Mouse (Mus musculus): ENCODE measurements around the gene Gm26661. TPM values are rescaled to one million over a fixed set of nuclear protein-coding genes. Genes with fewer than 3 reads are reported as not detected.

The Gm26661 gene
- polyA plus RNA-seq, 1 experiment from 2014 or later, result not detected

- H3K36me3 ChIP-seq (ENCODE audit: control insufficient read depth, insufficient read depth, low read length), result no peaks in the 10 kb centered on the region
- H3K9me3 ChIP-seq (ENCODE audit: control insufficient read depth, low read length), result no peaks in the 10 kb centered on the region
- H3K27me3 ChIP-seq (ENCODE audit: control insufficient read depth, insufficient read depth, low read length), result no peaks in the 10 kb centered on the region
- H3K9ac ChIP-seq (ENCODE audit: low read length), result peak overlapping the region; percentile 37
- peak overlapping the region; percentile 68 for H3K4me2 ChIP-seq (ENCODE audit: low read depth, low read length, severe bottlenecking)
- H3K4me1 ChIP-seq (replicated peaks; ENCODE audit: control insufficient read depth, insufficient read depth, low read length), result no peaks in the 10 kb centered on the region
- WGBS, result 16% methylated on average over 19 of the region's 19 CpGs
- ATAC-seq (replicated peaks; ENCODE audit: low FRiP score), result no peak; the same call in 1 of the 2 replicates
- DNase-seq (ENCODE audit: low spot score), result no peak
- peak overlapping the region; percentile 33 for H3K4me3 ChIP-seq (ENCODE audit: low read depth, low read length)
- H3K27ac ChIP-seq (ENCODE audit: low read depth, low read length), result no peak overlapping the region
Observed at GRCm38 (mm10) chr14:7791061-7791531, 291 bp upstream of the Gm26661 start.

- Histone ChIP-seq H3K27me3 (ENCODE audit: control insufficient read depth, insufficient read depth, low read length) (no peaks in the 10 kb centered on the region), H3K4me1 (replicated peaks; ENCODE audit: control insufficient read depth, insufficient read depth, low read length) (no peaks in the 10 kb centered on the region), H3K4me2 (ENCODE audit: low read depth, low read length, severe bottlenecking) (no peak overlapping the region), H3K9me3 (ENCODE audit: control insufficient read depth, low read length) (no peaks in the 10 kb centered on the region), H3K36me3 (ENCODE audit: control insufficient read depth, insufficient read depth, low read length) (no peaks in the 10 kb centered on the region), H3K27ac (ENCODE audit: low read depth, low read length) (no peak overlapping the region), H3K4me3 (ENCODE audit: low read depth, low read length) (no peak overlapping the region), H3K9ac (ENCODE audit: low read length) (no peak overlapping the region)
- 87% methylated on average over 4 of the region's 4 CpGs for WGBS
- no peak for DNase-seq (ENCODE audit: low spot score)
- ATAC-seq (replicated peaks; ENCODE audit: low FRiP score), result no peak
Observed at GRCm38 (mm10) chr14:7795961-7796360, 4.6 kb downstream of the Gm26661 start.

DNA sequence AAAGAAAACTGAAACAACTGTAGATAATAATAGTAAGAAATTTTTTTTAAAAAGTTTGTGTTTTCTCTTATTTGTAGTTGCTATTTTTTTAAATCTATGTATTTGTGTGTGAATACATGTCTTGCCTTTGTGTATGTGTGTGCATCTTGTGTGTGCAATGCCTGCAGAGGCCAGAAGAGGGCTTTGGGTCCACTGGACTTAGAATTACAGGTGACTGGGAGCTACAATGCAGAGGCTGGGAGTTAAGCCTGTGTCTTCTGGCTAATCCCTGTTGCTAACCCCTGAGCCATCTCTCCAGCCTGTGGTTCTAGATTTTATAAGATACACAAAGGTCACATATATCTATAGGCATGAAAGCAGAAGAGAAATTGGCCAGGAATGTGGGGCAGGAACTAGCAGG is 9.2 kb downstream of the Gm26661 start:
- Histone ChIP-seq H3K9ac (ENCODE audit: low read length) (no peak overlapping the region), H3K4me2 (ENCODE audit: low read depth, low read length, severe bottlenecking) (no peak overlapping the region), H3K27me3 (ENCODE audit: control insufficient read depth, insufficient read depth, low read length) (no peaks in the 10 kb centered on the region), H3K4me1 (replicated peaks; ENCODE audit: control insufficient read depth, insufficient read depth, low read length) (no peaks in the 10 kb centered on the region), H3K27ac (ENCODE audit: low read depth, low read length) (no peak overlapping the region), H3K9me3 (ENCODE audit: control insufficient read depth, low read length) (no peaks in the 10 kb centered on the region), H3K36me3 (ENCODE audit: control insufficient read depth, insufficient read depth, low read length) (no peaks in the 10 kb centered on the region), H3K4me3 (ENCODE audit: low read depth, low read length) (no peak overlapping the region)
- ATAC-seq (replicated peaks; ENCODE audit: low FRiP score) (no peak), DNase-seq (ENCODE audit: low spot score) (no peak)

DNA sequence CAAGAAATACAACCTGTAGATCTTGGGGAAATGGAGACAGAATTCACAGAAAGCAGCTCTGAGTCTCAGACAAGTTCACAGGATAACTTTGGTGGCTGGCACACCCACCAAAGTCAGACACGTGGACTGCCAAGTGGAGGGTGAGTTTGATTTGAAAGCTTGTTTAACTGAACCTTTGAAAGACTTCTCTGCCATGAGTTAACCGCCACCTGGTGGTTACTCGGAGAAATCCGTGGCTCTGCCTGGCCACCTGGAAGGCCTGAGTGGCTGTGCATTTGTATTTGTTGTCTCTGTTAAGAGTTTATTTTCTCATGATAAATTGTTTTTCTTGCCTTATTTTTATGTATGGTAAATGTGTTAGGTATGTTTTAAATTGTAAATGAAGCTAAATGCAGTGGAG is 10.4 kb downstream of the Gm26661 start:
- ATAC-seq (replicated peaks; ENCODE audit: low FRiP score) (no peak), DNase-seq (ENCODE audit: low spot score) (peak; percentile 72)
- Histone ChIP-seq H3K27ac (ENCODE audit: low read depth, low read length) (no peak overlapping the region), H3K4me2 (ENCODE audit: low read depth, low read length, severe bottlenecking) (no peak overlapping the region), H3K9ac (ENCODE audit: low read length) (no peak overlapping the region), H3K4me1 (replicated peaks; ENCODE audit: control insufficient read depth, insufficient read depth, low read length) (no peaks in the 10 kb centered on the region), H3K27me3 (ENCODE audit: control insufficient read depth, insufficient read depth, low read length) (no peaks in the 10 kb centered on the region), H3K4me3 (ENCODE audit: low read depth, low read length) (no peak overlapping the region), H3K9me3 (ENCODE audit: control insufficient read depth, low read length) (no peaks in the 10 kb centered on the region), H3K36me3 (ENCODE audit: control insufficient read depth, insufficient read depth, low read length) (no peaks in the 10 kb centered on the region)
- WGBS, result 12% methylated on average over 4 of the region's 4 CpGs

DNA sequence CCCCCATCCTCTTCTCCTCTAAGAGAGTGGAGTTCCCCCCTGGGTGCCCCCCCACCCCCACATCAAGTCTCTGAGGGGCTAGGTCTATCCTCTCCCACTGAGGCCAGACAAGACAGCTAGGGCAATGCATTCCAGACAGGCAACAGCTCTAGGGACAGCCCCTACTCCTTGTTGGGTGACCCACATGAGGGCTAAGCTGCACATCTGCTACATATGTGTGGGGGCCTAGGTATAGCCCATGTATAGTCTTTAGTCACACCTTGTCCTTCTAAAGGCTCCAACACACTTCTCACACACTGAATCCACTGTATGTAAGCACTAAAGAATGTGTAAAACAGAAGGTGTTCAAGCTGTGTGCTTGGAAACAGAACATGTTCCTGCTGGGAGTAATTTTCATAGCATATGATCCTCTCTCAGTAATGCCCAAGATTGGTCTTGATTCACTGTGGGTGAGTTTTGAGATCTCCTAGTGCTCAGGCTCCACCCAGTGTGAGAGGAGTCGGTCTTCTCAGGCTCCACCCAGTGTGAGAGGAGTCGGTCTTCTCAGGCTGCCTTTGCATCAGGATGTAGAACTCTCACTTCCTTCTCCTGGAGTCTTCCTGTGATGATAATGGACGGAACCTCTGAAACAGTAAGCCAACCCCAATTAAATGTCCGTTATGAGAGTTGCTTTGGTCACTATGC is 12.6 kb downstream of the Gm26661 start:
- Histone ChIP-seq H3K27ac (ENCODE audit: low read depth, low read length) (no peak overlapping the region), H3K4me1 (replicated peaks; ENCODE audit: control insufficient read depth, insufficient read depth, low read length) (no peaks in the 10 kb centered on the region), H3K36me3 (ENCODE audit: control insufficient read depth, insufficient read depth, low read length) (no peaks in the 10 kb centered on the region), H3K4me3 (ENCODE audit: low read depth, low read length) (no peak overlapping the region), H3K9me3 (ENCODE audit: control insufficient read depth, low read length) (no peaks in the 10 kb centered on the region), H3K9ac (ENCODE audit: low read length) (no peak overlapping the region), H3K27me3 (ENCODE audit: control insufficient read depth, insufficient read depth, low read length) (no peaks in the 10 kb centered on the region), H3K4me2 (ENCODE audit: low read depth, low read length, severe bottlenecking) (no peak overlapping the region)
- ATAC-seq (replicated peaks; ENCODE audit: low FRiP score), result no peak
- DNase-seq (ENCODE audit: low spot score), result no peak
- WGBS, result 72% methylated on average over 4 of the region's 4 CpGs

GRCm38 (mm10) chr14:7804558-7804905 is 13.1 kb downstream of the Gm26661 start:
- DNase-seq (ENCODE audit: low spot score) (no peak), ATAC-seq (replicated peaks; ENCODE audit: low FRiP score) (no peak)
- H3K27ac ChIP-seq (ENCODE audit: low read depth, low read length), result no peak overlapping the region
- H3K4me1 ChIP-seq (replicated peaks; ENCODE audit: control insufficient read depth, insufficient read depth, low read length), result no peaks in the 10 kb centered on the region
- no peak overlapping the region for H3K4me2 ChIP-seq (ENCODE audit: low read depth, low read length, severe bottlenecking)
- no peak overlapping the region for H3K9ac ChIP-seq (ENCODE audit: low read length)
- H3K36me3 ChIP-seq (ENCODE audit: control insufficient read depth, insufficient read depth, low read length), result no peaks in the 10 kb centered on the region
- H3K27me3 ChIP-seq (ENCODE audit: control insufficient read depth, insufficient read depth, low read length), result no peaks in the 10 kb centered on the region
- no peak overlapping the region for H3K4me3 ChIP-seq (ENCODE audit: low read depth, low read length)
- no peaks in the 10 kb centered on the region for H3K9me3 ChIP-seq (ENCODE audit: control insufficient read depth, low read length)
- WGBS, result 90% methylated on average over 2 of the region's 2 CpGs

DNA sequence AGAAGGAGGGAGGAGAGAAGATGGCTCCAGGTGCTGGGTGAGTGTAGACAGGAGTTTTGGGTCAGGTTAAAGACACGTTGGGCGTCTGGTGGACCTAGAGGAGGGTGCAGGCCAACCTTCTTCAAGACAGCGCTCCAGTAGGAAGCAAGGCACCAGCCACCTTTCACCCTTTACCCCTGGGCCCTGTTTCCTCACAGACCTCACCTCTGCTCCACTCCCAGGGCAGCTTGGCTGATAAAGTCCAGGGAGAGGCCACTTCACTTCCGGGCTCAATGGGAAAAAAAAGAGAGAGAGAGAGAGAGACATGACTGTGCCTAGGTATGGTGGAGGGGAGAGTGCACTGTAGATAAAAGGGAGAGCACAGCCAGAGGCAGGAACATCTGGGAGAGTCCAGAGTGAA is 16.3 kb downstream of the Gm26661 start:
- Histone ChIP-seq H3K27ac (ENCODE audit: low read depth, low read length) (no peak overlapping the region), H3K4me3 (ENCODE audit: low read depth, low read length) (no peak overlapping the region), H3K4me1 (replicated peaks; ENCODE audit: control insufficient read depth, insufficient read depth, low read length) (no peaks in the 10 kb centered on the region), H3K27me3 (ENCODE audit: control insufficient read depth, insufficient read depth, low read length) (no peaks in the 10 kb centered on the region), H3K9me3 (ENCODE audit: control insufficient read depth, low read length) (no peaks in the 10 kb centered on the region), H3K9ac (ENCODE audit: low read length) (no peak overlapping the region), H3K36me3 (ENCODE audit: control insufficient read depth, insufficient read depth, low read length) (no peaks in the 10 kb centered on the region), H3K4me2 (ENCODE audit: low read depth, low read length, severe bottlenecking) (no peak overlapping the region)
- DNase-seq (ENCODE audit: low spot score) (no peak), ATAC-seq (replicated peaks; ENCODE audit: low FRiP score) (no peak)
- 69% methylated on average over 4 of the region's 4 CpGs for WGBS

GRCm38 (mm10) chr14:7808501-7808981 is 17.2 kb downstream of the Gm26661 start:
- ATAC-seq (replicated peaks; ENCODE audit: low FRiP score), result no peak
- 77% methylated on average over 11 of the region's 11 CpGs for WGBS

More at GRCm38 (mm10) chr14:7808501-7808981, 17.2 kb downstream of the Gm26661 start:
- Histone ChIP-seq H3K9me3 (ENCODE audit: control insufficient read depth, low read length) (no peaks in the 10 kb centered on the region), H3K27ac (ENCODE audit: low read depth, low read length) (no peak overlapping the region), H3K4me3 (ENCODE audit: low read depth, low read length) (no peak overlapping the region), H3K9ac (ENCODE audit: low read length) (no peak overlapping the region), H3K27me3 (ENCODE audit: control insufficient read depth, insufficient read depth, low read length) (no peaks in the 10 kb centered on the region), H3K4me1 (replicated peaks; ENCODE audit: control insufficient read depth, insufficient read depth, low read length) (no peaks in the 10 kb centered on the region), H3K4me2 (ENCODE audit: low read depth, low read length, severe bottlenecking) (no peak overlapping the region), H3K36me3 (ENCODE audit: control insufficient read depth, insufficient read depth, low read length) (no peaks in the 10 kb centered on the region)
- DNase-seq (ENCODE audit: low spot score), result no peak
